Mouse (Mus musculus) frontal cortex, postnatal 25 days (tissue): ENCODE measurements around the gene Dbx2.

ENCODE experiments used
- DNase-seq, 2 experiments: peaks; one replicate each; pipeline ENCODE4 v3.0.0; 2022; ENCODE audit warnings: low spot score in 2 of 2

Gene Dbx2

GRCm38 (mm10) chr15:95622797-95623196 lies 33.0 kb downstream of the Dbx2 start:
- DNase-seq: no peak

- no peak for DNase-seq
These were observed 43.2 kb downstream of the Dbx2 start for GRCm38 (mm10) chr15:95612600-95612999.

GRCm38 (mm10) chr15:95601179-95601578 lies 54.6 kb downstream of the Dbx2 start:
- no peak for DNase-seq

- no peak for DNase-seq
These were observed 57.1 kb downstream of the Dbx2 start for GRCm38 (mm10) chr15:95598630-95599029.

GRCm38 (mm10) chr15:95586906-95587305 lies 68.9 kb downstream of the Dbx2 start:
- DNase-seq: no peak

GRCm38 (mm10) chr15:95584891-95585290 lies 70.9 kb downstream of the Dbx2 start:
- no peak for DNase-seq

GRCm38 (mm10) chr15:95574661-95575060 lies 81.1 kb downstream of the Dbx2 start:
- peak; percentile 7 to 49 for DNase-seq
